Mouse (Mus musculus) mouse trophoblast stem cell (cell line): Measurements from ENCODE around the gene Nudt15.
"Not testable (repeated sequence)": the region's sequence is repeated elsewhere in the genome, so short reads cannot be mapped to it uniquely, and the experiment has no call there.

ENCODE experiments used
- in situ Hi-C, 2 experiments: fragments of 300-500 bp; cut with MseI, MboI; formaldehyde crosslinking; loops; 2 replicates in 1 of 2; 3 replicates in 1 of 2; pipeline ENCODE4 v1.15.1; 2025

The Nudt15 gene

DNA sequence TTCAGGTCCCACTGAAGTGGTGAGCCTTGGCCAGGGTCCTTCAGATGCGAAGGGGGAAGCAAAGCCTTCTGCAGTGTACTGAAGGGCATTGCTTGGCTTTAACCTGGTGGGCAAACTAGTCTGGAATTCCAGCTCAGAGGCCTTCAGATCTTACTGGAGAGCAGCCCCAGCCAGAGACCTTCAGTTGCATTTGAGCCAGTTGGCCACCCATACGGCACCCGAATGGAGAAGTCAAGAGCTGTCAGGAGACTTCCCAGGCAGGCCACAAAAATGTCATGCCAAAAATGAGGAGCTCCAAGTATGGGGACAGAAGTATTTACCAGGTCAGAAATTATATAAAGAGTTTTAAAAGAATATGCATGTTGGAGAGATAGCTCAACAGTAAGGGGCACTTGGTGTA is at the start of gene Nudt15:
TSS of gene Nudt15 (minus strand) at position 192 of the 400 bp plus-strand sequence.
- in situ Hi-C loops: no loop called here

- in situ Hi-C loops: no loop called here
Observed at GRCm38 (mm10) chr14:73592166-73592565, 44.1 kb upstream of the Nudt15 start.

GRCm38 (mm10) chr14:73588080-73588479 is 40.0 kb upstream of the Nudt15 start:
- in situ Hi-C loops: no loop called here

DNA sequence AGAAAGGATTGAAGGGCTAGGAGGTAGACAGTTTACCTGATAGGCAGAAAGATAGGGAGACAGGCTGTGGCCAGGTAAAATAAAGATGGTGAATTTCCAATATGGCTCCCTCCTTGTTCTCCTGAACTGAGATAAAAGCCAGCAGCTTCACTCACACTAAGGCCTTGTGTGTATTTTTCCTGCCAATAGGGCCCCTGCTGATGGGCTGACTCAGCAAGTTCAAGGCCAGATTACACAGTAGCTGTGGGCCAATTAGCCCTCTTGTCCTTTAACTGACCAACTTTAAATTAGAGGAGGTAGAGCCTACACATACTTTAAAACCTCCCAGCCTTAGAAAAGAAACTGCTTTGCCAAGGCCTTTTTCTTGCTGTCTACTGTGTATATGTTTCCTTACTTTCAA is 28.3 kb upstream of the Nudt15 start:
- in situ Hi-C loops: no loop called here

DNA sequence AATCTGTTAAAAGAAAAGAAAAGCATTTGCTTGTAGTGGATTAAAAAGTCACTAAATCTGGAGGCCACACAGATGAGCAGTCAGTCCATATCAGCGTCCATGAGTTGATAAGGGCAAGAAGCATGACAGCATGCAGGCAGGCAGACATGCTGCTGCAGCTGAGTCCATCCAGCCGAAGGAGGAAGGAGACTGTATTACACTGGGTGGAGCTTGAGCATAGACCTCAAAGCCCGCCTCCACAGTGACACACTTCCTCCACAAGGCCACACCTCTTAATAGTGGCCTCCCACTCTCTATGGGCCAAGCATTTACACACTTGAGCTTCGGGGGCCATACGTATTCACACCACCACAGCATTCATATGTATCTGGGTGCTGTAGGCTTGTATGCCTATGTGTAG is 26.0 kb upstream of the Nudt15 start:
- in situ Hi-C loops: no loop called here

DNA sequence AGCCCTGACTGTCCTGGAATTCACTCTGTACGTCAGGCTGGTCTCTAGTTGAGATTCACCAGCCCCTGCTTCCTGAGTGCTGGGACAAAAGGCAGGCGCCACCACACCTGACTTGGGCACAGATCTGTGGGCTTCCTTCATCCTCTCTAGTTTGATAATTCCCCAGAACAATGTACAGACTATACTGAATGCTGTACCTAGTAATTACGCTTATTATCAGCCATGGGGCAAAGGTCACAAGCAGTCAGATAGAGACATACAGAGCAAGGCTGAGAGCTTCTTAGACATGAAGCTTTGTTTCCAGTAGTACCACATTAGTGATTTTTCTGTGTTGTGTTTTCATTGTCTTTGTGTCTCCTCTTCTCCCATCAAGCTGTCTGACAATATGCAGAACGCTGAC is 23.1 kb upstream of the Nudt15 start:
- in situ Hi-C loops: no loop called here

GRCm38 (mm10) chr14:73569831-73570230 is 21.8 kb upstream of the Nudt15 start:
- in situ Hi-C loops: not testable (repeated sequence)

DNA sequence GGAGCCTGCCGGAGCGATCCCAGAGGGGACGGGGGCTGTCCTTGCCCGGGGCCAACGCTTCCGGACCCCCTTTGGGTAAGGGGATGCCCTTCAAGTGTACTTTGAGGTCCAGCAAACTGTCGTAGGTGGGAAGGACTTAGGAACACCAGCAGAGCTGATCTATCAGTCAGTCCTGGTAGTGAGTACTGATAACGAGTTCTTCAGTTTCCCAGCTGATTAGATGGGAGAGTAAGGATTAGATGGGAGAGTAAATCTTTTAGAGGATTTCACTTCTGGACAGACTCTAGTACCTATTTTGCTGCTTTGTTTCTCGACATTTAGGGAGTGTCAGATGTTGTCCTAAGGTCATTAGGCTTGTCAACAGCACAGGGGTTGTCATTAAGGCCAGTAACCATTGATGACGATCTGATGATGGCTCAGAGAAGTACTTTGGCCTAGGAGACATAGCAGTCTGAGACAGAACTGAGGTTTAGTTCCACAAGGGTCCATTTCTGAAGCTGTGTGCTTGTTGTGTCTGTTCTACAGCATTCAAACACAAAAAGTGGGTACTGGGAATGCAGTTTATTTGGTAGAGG is 5.2 kb upstream of the Nudt15 start:
- in situ Hi-C loops: no loop called here

DNA sequence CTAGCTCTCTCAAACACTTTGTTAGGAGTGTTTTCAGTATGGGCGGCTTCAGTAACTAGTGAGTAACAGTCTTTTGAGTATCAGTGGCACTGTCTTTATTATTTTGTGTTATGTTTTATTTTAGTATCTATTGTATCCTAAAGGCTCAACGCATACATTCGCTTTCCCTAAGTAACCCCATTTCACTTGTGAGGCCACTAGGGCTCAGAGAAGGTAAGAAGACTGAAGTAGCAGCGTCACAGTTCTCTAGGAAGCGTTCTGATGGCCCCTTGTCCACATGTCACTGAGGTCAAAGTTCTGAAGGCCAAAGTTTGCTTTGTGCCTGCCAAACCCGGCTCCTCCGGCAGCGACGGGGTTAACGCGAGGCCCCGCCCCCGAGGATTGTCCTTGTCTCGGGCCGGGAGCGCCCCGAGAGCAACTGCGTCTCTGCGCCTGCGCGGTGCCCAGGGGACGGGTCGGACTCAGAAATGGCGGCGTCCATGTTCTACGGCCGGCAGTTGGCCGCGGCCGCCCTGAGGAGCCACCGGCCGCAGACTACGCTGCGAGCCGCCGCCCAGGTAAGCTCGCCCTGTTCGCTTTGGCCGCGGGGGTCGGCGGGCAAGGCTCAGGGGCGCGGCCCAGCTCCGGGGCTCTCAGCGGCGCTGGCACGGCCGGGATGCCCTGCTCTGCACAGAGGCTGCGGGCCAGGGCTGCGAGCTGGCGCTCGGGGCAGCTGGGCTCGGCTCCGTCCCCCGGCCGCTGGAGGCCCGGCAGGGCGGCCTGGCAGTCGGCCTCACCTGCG is 4.5 kb upstream of the Nudt15 start:
- in situ Hi-C loops: no loop called here

- in situ Hi-C loops: no loop called here
Observed at GRCm38 (mm10) chr14:73551164-73551563, 3.1 kb upstream of the Nudt15 start.

GRCm38 (mm10) chr14:73550732-73551131 is 2.7 kb upstream of the Nudt15 start:
- in situ Hi-C loops: no loop called here

DNA sequence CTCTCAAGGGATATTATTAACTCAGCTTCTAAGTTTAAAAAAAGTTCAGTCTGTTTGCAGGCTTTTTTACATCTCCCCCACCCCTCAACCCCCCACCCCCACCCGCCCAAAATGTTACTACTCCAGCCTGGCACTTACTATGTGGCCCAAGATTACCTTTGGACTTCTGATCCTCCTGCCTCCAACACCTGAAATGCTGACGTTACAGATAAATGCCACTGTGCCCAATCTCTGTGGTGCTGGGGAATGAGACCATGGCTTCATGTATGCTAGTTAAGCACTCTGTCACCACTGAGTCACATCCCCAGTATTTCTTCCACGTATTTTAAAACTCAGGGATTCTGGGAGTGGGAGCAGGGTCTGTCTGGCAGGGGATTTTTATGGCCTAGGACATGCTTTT is 2.2 kb upstream of the Nudt15 start:
- in situ Hi-C loops: no loop called here

DNA sequence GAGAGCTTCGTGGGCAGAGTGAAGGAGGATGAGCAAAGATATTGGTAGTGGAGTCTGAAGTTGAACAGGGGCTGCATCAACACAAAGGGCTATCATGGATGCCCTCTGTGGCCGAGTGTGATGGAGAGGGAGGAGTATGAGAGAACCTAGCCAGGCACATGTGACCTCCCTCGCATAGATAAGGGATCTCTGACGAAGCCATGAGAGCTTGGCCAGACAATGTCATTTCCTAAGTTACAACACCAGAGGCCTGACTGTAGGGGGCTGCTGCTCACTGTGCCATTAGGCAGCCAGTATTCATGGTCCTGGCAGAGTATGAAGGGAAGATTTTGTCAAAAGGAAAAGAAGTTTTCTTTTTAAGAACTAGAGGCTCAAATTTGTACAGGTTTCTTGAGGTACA is 1.0 kb downstream of the Nudt15 start:
- in situ Hi-C loops: no loop called here

GRCm38 (mm10) chr14:73543781-73544180 is 4.3 kb downstream of the Nudt15 start:
- in situ Hi-C loops: no loop called here

- in situ Hi-C loops: no loop called here
Observed at GRCm38 (mm10) chr14:73535641-73536040, 12.4 kb downstream of the Nudt15 start.

DNA sequence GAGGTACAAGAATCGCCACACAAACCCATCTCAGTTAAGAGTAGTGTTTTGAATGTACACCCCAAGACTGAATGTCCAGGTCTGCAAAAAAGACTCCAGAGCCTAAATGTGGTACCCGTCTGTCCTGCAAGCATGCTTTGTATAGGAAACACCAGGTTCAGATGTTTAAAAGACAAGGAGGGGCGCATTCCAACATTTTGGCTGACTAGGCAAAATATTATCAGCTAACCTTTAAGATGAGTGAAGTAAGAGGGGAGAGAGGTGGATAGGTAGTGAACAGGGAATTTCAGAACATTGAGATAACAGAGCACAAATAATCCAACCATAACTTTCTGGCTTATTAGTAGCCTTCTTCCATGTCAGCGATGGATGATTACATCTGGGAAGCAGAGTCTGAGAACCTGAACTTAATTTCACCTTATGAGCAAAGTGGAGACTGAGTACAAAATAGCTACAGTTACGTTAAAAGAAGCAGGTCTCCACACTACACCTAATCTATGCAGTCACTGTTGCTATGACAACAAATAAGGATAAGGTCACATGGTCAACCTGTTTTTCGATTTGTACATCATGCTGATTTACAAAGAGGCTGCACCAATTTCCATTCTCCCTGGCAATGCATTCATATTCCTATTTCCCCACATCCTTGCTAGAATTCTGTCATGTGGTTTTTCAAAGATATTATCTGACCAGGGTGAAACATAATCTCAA is 14.1 kb downstream of the Nudt15 start:
- in situ Hi-C loops: no loop called here

DNA sequence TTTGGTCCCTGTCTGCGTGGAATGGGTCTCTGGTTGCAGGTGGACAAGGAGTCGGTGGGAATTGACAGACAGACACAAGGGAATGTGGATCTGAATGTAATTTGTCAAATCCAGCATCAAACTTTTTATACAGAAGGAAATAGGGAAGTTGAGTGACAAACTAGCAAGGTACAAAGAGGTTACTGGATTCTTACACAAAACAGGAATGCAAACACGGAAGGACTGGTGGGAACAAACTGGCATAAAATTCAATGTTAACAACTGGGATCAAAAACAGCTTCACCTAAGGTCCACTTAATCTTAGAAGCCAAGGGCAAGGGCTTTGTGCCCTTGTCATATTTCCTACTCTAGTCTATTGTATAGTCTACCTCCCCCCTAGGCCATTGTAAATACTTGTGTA is 19.4 kb downstream of the Nudt15 start:
- in situ Hi-C loops: not testable (repeated sequence)

- in situ Hi-C loops: no loop called here
Observed at GRCm38 (mm10) chr14:73524766-73525448, 23.1 kb downstream of the Nudt15 start, which contains the start of gene Sucla2. TSS of gene Sucla2 (plus strand) at chr14:73525319.

- in situ Hi-C loops: no loop called here
Observed at GRCm38 (mm10) chr14:73524136-73524535, 23.9 kb downstream of the Nudt15 start.

DNA sequence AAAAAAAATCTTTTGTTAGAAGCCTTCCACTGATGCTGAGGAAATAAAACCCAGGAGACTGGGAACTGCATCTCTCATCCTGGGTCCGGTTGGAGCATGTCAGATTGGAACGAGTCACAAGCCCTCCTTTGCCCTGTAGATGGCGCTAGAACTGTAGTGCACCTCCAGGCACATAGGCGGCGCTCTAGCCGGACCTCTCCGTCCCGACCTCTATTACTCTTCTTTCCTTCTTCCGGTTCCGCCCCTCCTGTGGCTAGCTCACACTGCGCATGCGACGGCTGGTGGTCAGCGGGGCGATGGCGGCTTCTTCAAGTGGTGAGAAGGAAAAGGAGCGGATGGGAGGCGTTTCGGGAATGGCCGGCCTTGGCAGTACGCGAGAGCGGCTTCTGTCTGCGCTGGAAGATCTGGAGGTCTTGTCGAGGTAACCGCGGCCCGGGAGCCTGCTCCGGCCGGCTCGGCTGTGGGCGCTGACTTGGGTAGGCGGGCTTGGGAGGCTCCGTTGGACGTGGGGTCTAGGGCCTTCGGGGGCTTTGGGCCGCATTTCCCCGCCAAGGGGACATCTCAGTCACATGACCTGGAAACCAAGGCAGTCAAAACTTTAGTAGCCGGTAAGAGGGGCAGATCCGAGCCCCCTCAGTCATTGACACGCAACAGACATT is 38.1 kb downstream of the Nudt15 start, which contains the start of gene Med4:
TSS of gene Med4 (plus strand) at position 261 of the 659 bp plus-strand sequence.
- in situ Hi-C loops: no loop called here

DNA sequence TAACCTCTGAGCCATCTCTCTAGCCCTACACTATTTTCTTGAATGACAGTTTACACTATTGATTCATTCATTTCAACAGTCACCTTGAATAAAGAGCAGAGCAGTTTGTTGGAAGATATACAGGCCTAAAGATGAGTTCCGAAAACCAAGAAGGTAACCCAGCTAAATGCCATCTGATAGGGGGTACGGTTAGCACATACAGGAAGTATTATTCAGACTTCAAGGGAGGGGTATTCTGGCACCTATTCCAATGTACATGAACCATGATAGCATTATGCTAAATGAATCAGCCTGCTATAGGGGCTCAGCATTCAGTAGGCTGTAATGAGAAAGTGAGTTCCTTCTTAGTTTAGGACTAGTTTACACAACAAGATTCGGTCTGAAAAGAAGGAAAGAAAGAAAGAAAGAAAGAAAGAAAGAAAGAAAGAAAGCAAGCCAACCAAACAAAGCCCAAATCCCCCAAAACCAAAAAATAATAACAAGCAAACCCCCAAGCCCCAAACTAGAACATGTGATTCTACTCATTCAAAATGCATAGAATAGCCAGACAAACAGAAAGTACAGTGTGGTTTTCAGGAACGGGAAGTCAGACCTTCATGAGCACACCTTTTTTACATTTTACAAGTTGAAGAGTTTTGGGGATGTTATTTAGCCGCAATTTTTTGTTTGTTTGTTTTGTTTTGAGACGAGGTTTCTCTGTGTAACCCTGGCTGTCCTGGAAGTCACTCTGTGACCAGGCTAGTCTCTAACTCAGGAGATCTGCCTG is 39.2 kb downstream of the Nudt15 start:
- in situ Hi-C loops: no loop called here
